Mouse (Mus musculus): ENCODE results near the gene Gm20388. TPM values are rescaled to one million over a fixed set of nuclear protein-coding genes. Genes with fewer than 3 reads are reported as not detected.
A peak's percentile ranks its signal among the peaks of the same experiment; 100 is the strongest.

The Gm20388 gene
- polyA plus RNA-seq, 1 experiment from 2014 or later = not detected

DNA sequence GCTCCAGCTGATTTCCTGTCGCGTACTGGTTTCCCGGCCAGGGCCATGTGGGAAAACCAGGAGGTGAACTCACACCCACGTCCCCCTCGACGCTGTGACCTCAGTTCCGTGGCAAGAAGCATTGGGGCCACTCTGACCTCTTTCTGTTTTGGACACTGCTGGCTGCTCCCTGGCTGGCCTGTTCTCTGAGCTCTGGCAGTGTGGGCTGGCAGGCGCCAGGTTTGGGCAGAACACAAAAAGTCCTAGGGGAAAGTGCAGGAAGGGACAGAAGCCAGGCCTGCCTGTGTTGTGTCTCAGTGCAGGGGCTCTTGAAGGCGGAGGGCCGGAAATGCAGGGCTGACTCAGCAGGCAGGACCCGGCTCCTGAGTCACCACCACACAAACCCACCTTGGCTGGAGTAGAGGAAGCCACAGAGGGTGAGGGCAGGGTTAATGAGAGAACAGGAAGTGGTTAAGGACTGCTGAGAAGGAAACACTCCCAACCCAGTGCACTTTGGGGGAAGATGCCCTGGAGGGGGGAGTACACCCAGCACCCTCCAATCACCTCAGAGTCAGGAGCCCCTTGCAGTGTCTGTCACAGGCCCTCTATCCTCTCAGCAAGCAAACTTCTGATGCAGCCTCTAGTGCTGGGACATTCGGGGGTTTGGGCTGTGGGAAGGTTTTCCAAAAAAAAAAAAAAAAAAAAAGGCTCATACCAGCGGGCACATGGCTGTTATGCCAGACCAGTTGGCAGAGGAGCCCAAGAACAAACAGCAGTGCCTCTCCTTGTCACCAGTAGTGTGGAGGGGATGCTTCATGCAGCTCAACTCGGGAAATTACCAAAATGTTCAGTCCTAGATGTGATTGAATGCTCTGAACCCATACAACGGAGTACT lies 1277.1 kb downstream of the Gm20388 start:
- Histone ChIP-seq H3K27me3 (ENCODE audit: control insufficient read depth, insufficient read depth, low read length) (no peaks in the 10 kb centered on the region), H3K9me3 (ENCODE audit: control insufficient read depth, low read length) (no peaks in the 10 kb centered on the region), H3K36me3 (ENCODE audit: control insufficient read depth, insufficient read depth, low read length) (no peaks in the 10 kb centered on the region), H3K4me2 (replicated peaks; ENCODE audit: low read depth) (no peak overlapping the region), H3K4me3 (ENCODE audit: low read depth, low read length) (no peak overlapping the region), H3K27ac (replicated peaks) (no peak overlapping the region), H3K9ac (ENCODE audit: low read length) (no peak overlapping the region), H3K4me1 (replicated peaks; ENCODE audit: control insufficient read depth, insufficient read depth) (no peaks in the 10 kb centered on the region)
- DNase-seq (ENCODE audit: low spot score) (no peak), ATAC-seq (ENCODE audit: low FRiP score, low TSS enrichment) (peak; percentile 49; the same call in 1 of the 2 replicates)
- TF ChIP-seq EP300 (optimal IDR thresholded peaks at IDR 0.05) = no peak
- 56% methylated on average over 15 of the region's 15 CpGs for WGBS

DNA sequence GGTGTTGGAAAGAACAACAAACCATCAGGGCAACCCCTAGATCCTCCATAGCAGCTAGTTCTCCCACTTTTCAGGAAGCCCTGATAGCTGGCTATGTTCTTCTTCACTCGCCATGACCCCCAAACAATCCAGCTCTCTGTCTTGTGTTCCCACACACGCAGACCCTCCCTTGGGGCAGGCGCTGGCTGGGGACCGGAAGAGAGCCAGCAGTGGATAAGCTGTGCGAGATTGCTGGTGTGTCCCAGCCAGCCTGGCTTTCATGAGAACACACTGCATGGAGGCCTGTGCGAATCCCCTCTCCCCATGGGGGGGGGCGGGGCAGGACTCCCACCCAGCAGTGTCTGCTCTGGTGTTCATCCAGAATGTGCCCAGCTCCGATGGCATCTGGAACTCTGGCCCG lies 1278.4 kb downstream of the Gm20388 start:
- DNase-seq (ENCODE audit: low spot score) = no peak
- no peak overlapping the region for H3K4me3 ChIP-seq (ENCODE audit: low read depth, low read length)
- no peak overlapping the region for H3K9ac ChIP-seq (ENCODE audit: low read length)
- TF ChIP-seq CTCF (IDR thresholded peaks at IDR 0.05; ENCODE audit: low read depth) = no peak
- TF ChIP-seq EP300 (optimal IDR thresholded peaks at IDR 0.05) = no peak
- H3K9me3 ChIP-seq (ENCODE audit: control insufficient read depth, low read length) = no peaks in the 10 kb centered on the region
- no peak overlapping the region for H3K27ac ChIP-seq (replicated peaks)
- H3K27me3 ChIP-seq (ENCODE audit: control insufficient read depth, insufficient read depth, low read length) = no peaks in the 10 kb centered on the region
- 59% methylated on average over 9 of the region's 9 CpGs for WGBS
- H3K36me3 ChIP-seq (ENCODE audit: control insufficient read depth, insufficient read depth, low read length) = no peaks in the 10 kb centered on the region
- no peak overlapping the region for H3K4me2 ChIP-seq (replicated peaks; ENCODE audit: low read depth)
- no peaks in the 10 kb centered on the region for H3K4me1 ChIP-seq (replicated peaks; ENCODE audit: control insufficient read depth, insufficient read depth)
- ATAC-seq (ENCODE audit: low FRiP score, low TSS enrichment) = no peak

- H3K27me3 ChIP-seq (ENCODE audit: control insufficient read depth, insufficient read depth, low read length) = no peaks in the 10 kb centered on the region
- no peak overlapping the region for H3K9ac ChIP-seq (ENCODE audit: low read length)
- no peak overlapping the region for H3K4me3 ChIP-seq (ENCODE audit: low read depth, low read length)
- DNase-seq (ENCODE audit: low spot score) = no peak
- TF ChIP-seq EP300 (optimal IDR thresholded peaks at IDR 0.05) (no peak), CTCF (IDR thresholded peaks at IDR 0.05; ENCODE audit: low read depth) (no peak)
- H3K9me3 ChIP-seq (ENCODE audit: control insufficient read depth, low read length) = no peaks in the 10 kb centered on the region
- no peaks in the 10 kb centered on the region for H3K36me3 ChIP-seq (ENCODE audit: control insufficient read depth, insufficient read depth, low read length)
- 31% methylated on average over 8 of the region's 8 CpGs for WGBS
- no peaks in the 10 kb centered on the region for H3K4me1 ChIP-seq (replicated peaks; ENCODE audit: control insufficient read depth, insufficient read depth)
- H3K27ac ChIP-seq (replicated peaks) = no peak overlapping the region
- ATAC-seq (ENCODE audit: low FRiP score, low TSS enrichment) = no peak
- H3K4me2 ChIP-seq (replicated peaks; ENCODE audit: low read depth) = no peak overlapping the region
These were observed 1281.8 kb downstream of the Gm20388 start for GRCm38 (mm10) chr8:121192451-121192850.

GRCm38 (mm10) chr8:121195970-121196369 lies 1285.3 kb downstream of the Gm20388 start:
- 65% methylated on average over 7 of the region's 7 CpGs for WGBS

GRCm38 (mm10) chr8:121196726-121197668 lies 1286.4 kb downstream of the Gm20388 start:
- DNase-seq (ENCODE audit: low spot score) (no peak), ATAC-seq (ENCODE audit: low FRiP score, low TSS enrichment) (no peak)
- no peak overlapping the region for H3K27ac ChIP-seq (replicated peaks)
- no peaks in the 10 kb centered on the region for H3K4me1 ChIP-seq (replicated peaks; ENCODE audit: control insufficient read depth, insufficient read depth)
- no peaks in the 10 kb centered on the region for H3K27me3 ChIP-seq (ENCODE audit: control insufficient read depth, insufficient read depth, low read length)
- no peak overlapping the region for H3K4me2 ChIP-seq (replicated peaks; ENCODE audit: low read depth)
- H3K36me3 ChIP-seq (ENCODE audit: control insufficient read depth, insufficient read depth, low read length) = no peaks in the 10 kb centered on the region
- no peak for TF ChIP-seq EP300 (optimal IDR thresholded peaks at IDR 0.05)
- peak; percentile 38 for TF ChIP-seq CTCF (IDR thresholded peaks at IDR 0.05; ENCODE audit: low read depth)
- 71% methylated on average over 16 of the region's 16 CpGs for WGBS
- no peaks in the 10 kb centered on the region for H3K9me3 ChIP-seq (ENCODE audit: control insufficient read depth, low read length)
- H3K4me3 ChIP-seq (ENCODE audit: low read depth, low read length) = no peak overlapping the region
- no peak overlapping the region for H3K9ac ChIP-seq (ENCODE audit: low read length)

More at GRCm38 (mm10) chr8:121195970-121196369, 1285.3 kb downstream of the Gm20388 start:
- Histone ChIP-seq H3K4me3 (ENCODE audit: low read depth, low read length) (no peak overlapping the region), H3K27me3 (ENCODE audit: control insufficient read depth, insufficient read depth, low read length) (no peaks in the 10 kb centered on the region), H3K4me2 (replicated peaks; ENCODE audit: low read depth) (no peak overlapping the region), H3K27ac (replicated peaks) (no peak overlapping the region), H3K36me3 (ENCODE audit: control insufficient read depth, insufficient read depth, low read length) (no peaks in the 10 kb centered on the region), H3K9ac (ENCODE audit: low read length) (no peak overlapping the region), H3K9me3 (ENCODE audit: control insufficient read depth, low read length) (no peaks in the 10 kb centered on the region), H3K4me1 (replicated peaks; ENCODE audit: control insufficient read depth, insufficient read depth) (no peaks in the 10 kb centered on the region)
- no peak for ATAC-seq (ENCODE audit: low FRiP score, low TSS enrichment)
- TF ChIP-seq EP300 (optimal IDR thresholded peaks at IDR 0.05) (no peak), CTCF (IDR thresholded peaks at IDR 0.05; ENCODE audit: low read depth) (no peak)
- DNase-seq (ENCODE audit: low spot score) = no peak
